Mouse (Mus musculus): Measurements from ENCODE around the gene Gm9945. TPM values are rescaled to one million over a fixed set of nuclear protein-coding genes. Genes with fewer than 3 reads are reported as not detected.

Gene Gm9945
- total RNA-seq (2021) = not detected
- long read RNA-seq, experiment 1 = 0 reads
- long read RNA-seq, experiment 2 = 0 reads

GRCm38 (mm10) chr11:53479783-53480301, at the start of gene Gm9945, which contains the start of gene Sowaha:
Gene Gm9945, plus strand, starts transcription at chr11:53480166.
Gene Sowaha, minus strand, starts transcription at chr11:53480274.
- intact Hi-C loops (cut with DNase I; ENCODE audit: low total_unique reads) = loop anchor here (10.0 kb wide), 1 partner anchor 55 kb away; no protein-coding TSS in a partner anchor
- DNase-seq = no peak

DNA sequence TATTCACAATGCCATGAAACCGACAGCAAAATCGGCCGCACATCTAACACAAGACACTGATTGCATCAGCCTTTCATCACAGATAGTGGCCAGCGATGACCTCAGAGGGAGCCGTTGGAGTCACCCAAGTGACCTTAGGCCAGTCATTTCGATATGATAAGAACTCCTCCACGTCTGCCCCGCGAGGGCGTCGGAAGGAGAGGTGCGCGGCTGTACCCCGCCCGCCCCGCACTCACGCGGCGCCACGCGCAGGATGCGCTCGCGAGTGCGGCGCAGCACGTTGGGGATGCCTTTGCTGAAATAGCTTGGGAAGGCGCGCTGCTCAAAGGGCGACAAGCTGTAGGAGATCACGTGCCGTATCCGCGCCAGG, 49.7 kb upstream of the Gm9945 start:
- intact Hi-C loops (cut with DNase I; ENCODE audit: low total_unique reads) = no loop called here
- DNase-seq = no peak

- intact Hi-C loops (cut with DNase I; ENCODE audit: low total_unique reads) = no loop called here
These were observed 49.2 kb upstream of the Gm9945 start, which contains the start of the genes Uqcrq and Gdf9 for GRCm38 (mm10) chr11:53430670-53431346. Gene Uqcrq, minus strand, starts transcription at chr11:53430831. Gene Gdf9, plus strand, starts transcription at chr11:53431023.

GRCm38 (mm10) chr11:53431347-53432056, 48.5 kb upstream of the Gm9945 start:
- no peak for DNase-seq
- intact Hi-C loops (cut with DNase I; ENCODE audit: low total_unique reads) = no loop called here

More at GRCm38 (mm10) chr11:53430670-53431346, 49.2 kb upstream of the Gm9945 start, which contains the start of the genes Uqcrq and Gdf9:
- DNase-seq = peak; percentile 97

DNA sequence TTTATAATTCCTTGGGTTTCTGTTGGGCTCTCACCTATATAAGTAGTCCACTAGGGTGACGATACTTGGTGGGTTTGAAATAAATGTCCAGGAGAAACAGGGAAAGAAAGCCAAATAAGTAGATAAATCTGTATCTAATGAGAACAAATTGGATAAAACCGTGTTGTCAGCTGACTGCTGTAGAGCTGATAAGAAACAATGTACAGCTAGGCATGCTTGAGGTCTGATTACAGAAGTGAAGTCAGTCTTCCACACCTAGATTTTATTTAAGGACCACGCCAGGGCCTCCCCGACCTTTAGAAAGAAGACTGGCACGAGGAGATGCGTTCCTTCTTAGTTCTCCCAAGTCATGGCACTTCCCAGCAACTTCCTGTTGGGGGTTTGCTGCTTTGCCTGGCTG, 46.9 kb upstream of the Gm9945 start:
- no peak for DNase-seq
- intact Hi-C loops (cut with DNase I; ENCODE audit: low total_unique reads) = no loop called here

GRCm38 (mm10) chr11:53435504-53435903, 44.5 kb upstream of the Gm9945 start:
- DNase-seq = no peak
- intact Hi-C loops (cut with DNase I; ENCODE audit: low total_unique reads) = no loop called here

DNA sequence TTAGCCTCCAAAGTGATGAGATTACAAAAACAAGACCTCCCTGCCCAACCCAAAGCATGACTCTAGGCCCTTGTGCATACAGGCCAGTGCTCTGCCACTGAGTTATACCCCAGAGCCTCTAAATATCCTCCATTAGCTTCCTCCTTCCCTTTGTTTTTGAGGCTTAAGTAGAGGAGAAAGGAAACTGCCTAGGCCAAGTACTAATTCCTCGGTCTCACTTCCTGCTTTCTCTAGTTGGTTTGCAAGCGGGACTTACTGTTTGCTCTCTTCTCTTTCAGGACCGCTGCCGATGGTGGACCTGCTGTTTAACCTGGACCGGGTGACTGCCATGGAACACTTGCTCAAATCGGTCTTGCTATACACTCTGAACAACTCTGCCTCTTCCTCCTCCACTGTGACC, 43.6 kb upstream of the Gm9945 start:
- intact Hi-C loops (cut with DNase I; ENCODE audit: low total_unique reads) = no loop called here
- DNase-seq = no peak

DNA sequence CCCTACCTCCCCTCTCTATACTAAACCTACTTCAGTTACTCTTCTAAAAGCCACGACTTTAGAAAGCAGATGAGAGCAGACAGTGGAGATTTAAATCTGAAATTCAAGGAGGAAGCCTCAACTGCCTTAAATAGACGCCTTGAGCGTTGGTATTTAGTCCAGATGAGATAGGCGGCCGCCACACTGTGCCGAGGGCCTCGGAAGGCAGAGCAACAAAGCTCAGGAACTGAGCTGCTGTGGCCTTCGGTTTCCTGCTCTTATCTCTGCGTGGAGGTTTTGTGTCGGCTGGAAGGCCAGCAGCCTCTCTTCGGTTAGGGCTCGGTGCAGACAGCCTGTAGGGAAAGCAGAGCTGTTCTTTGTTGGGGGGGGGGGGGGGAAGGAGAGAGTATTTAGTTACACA, 38.0 kb upstream of the Gm9945 start:
- intact Hi-C loops (cut with DNase I; ENCODE audit: low total_unique reads) = no loop called here
- DNase-seq = no peak

DNA sequence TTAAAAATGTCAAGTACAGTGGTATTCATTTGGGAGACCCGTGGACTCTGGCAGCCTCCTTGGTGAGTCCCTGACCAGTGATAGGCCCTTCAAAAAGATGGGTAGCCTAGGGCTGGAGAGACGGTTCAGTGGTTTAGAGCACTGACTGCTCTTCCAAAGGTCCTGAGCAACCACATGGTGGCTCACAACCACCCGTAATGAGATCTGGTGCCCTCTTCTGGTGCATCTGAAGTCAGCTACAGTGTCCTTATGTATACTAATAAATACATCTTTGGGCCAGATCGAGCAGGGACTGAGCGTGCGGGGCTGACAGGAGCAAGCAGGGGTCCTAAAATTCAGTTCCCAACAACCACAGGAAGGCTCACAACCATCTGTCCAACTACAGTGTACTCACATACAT, 36.1 kb upstream of the Gm9945 start:
- no peak for DNase-seq
- intact Hi-C loops (cut with DNase I; ENCODE audit: low total_unique reads) = no loop called here

GRCm38 (mm10) chr11:53445562-53445961, 34.4 kb upstream of the Gm9945 start:
- DNase-seq = no peak
- intact Hi-C loops (cut with DNase I; ENCODE audit: low total_unique reads) = no loop called here

DNA sequence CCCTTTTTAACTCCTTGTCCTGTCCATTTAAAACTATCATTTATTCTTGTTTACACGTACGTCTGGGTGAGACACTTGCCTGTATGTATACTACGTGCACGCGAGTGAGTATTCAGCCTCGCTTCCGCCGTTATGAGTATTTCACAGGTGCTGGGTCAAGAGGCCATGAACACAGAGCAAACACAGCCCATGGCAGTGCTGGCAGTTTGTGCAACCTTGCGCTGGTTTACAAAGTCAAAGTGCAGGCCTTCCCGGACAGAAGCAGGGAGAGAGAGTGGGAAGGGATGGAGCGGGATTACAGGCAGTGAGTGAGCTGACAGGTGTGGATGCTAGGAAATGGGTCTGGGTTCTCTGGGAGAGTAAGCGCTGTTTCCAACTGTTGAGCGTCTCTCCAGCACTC, 33.8 kb upstream of the Gm9945 start:
- no peak for DNase-seq
- intact Hi-C loops (cut with DNase I; ENCODE audit: low total_unique reads) = no loop called here

DNA sequence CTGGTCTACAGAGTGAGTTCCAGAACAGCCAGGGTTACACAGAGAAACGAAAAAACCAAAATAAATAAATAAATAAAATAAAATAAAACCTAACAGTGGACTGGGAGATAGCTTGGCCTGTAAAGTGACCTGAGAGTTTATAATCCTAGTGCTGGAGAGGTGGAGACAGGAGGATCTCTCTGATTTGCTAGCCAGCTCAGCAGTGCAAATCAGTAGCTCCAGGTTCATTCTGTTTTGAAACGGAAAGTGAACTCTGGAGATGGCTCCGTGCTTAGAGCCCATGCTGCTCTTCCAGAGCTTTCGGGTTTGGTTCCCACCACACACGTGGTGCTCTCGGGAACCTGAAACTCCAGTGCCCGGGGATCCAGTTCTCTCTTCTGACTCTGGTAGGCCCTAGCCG, 32.0 kb upstream of the Gm9945 start:
- intact Hi-C loops (cut with DNase I; ENCODE audit: low total_unique reads) = no loop called here
- DNase-seq = no peak

DNA sequence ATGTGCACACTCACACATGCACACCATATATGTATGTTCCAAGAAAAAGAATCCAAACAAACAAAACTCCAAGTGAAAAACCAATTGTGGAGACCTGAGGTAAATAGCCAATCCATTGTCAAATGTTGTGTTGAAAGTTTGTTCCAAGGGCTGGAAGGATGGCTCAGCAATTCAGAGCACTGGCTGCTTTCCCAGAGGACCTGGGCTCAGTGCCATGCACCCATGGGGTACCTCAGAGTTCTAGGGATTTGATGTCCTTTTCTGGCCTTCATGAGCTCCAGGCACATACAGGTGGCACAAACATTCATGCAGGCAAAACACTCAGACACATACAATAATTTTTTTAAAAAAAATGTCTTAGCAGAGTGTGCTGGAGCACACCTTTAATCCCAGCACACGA, 31.4 kb upstream of the Gm9945 start:
- intact Hi-C loops (cut with DNase I; ENCODE audit: low total_unique reads) = no loop called here
- DNase-seq = peak; percentile 25

GRCm38 (mm10) chr11:53450070-53450705, 29.8 kb upstream of the Gm9945 start:
- no peak for DNase-seq
- intact Hi-C loops (cut with DNase I; ENCODE audit: low total_unique reads) = no loop called here

GRCm38 (mm10) chr11:53451361-53451760, 28.6 kb upstream of the Gm9945 start:
- intact Hi-C loops (cut with DNase I; ENCODE audit: low total_unique reads) = no loop called here
- DNase-seq = no peak

- DNase-seq = no peak
- intact Hi-C loops (cut with DNase I; ENCODE audit: low total_unique reads) = no loop called here
These were observed 27.6 kb upstream of the Gm9945 start for GRCm38 (mm10) chr11:53452396-53452795.

DNA sequence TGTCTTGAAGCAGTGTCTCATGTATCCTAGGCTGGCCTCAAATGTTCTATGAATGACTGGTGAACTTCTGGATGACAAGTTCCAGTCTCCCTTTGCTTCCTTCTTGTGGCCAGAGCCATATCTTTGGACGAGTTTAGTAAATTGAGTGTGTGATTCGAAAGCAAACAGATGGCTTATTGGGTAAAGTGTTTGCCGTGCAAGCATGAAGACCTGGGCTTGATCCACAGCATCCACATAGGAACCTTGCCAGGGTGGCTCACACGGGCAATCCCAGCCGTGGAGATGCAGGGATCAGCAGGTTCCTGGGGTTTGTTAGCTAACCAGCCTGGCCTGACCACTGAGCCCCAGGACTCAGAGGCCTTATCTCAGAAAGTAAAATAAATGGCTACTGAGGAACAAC, 26.9 kb upstream of the Gm9945 start:
- intact Hi-C loops (cut with DNase I; ENCODE audit: low total_unique reads) = no loop called here

GRCm38 (mm10) chr11:53456474-53457371, 23.2 kb upstream of the Gm9945 start, which contains the start of the genes Gm10447 and Shroom1:
Gene Gm10447, minus strand, starts transcription at chr11:53457110.
Gene Shroom1, plus strand, starts transcription at chr11:53457205.
- intact Hi-C loops (cut with DNase I; ENCODE audit: low total_unique reads) = no loop called here

More for the DNA sequence above, 26.9 kb upstream of the Gm9945 start:
- DNase-seq = no peak

DNA sequence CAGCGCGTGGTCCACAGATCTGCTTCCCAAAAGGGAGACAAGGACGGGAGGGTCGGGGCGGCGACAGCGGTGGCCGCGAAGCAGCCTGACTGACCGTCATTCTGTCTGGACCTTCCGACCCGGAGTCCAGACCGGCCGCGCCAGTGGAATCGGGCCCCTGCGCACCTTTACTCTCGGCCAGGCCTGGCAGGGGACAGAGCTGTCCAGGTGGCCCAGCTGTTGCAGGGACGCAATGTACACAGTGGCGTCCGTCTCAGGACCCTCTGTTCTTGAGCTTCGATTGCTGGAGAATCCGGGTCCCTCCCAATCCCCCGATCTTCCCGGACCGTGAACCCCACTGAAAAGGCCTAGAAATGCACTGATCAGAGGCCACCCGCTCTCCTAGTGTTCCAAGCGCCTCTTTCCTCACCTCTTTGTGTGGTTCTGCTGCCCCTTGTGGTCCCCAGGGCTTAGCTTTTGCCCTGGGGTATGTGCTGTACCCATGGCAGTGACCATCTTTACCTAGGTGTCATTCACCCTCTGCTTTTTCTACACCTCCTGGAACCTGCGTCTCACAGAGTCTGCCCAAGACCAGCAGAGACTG, 22.5 kb upstream of the Gm9945 start:
- intact Hi-C loops (cut with DNase I; ENCODE audit: low total_unique reads) = no loop called here
- DNase-seq = no peak

More at GRCm38 (mm10) chr11:53456474-53457371, 23.2 kb upstream of the Gm9945 start, which contains the start of the genes Gm10447 and Shroom1:
- peak; percentile 59 for DNase-seq

All from gastrocnemius, postnatal 14 days (tissue).